Mouse (Mus musculus) CH12.LX (cell line): ENCODE measurements around the gene Armh2. TPM values are rescaled to one million over a fixed set of nuclear protein-coding genes. Genes with fewer than 3 reads are reported as not detected.

Source experiments
- DNase-seq: peaks from one replicate; pipeline ENCODE4 v3.0.0-alpha.2; 2013; ENCODE audit errors: extremely low read depth
- H3K27ac ChIP-seq: 2 replicates; pipeline ENCODE4 v1.5.1; 2012; ENCODE audit warnings: low read depth, mild to moderate bottlenecking, control low read depth, moderate library complexity; ENCODE audit not compliant: insufficient read depth
- H3K27me3 ChIP-seq: replicated peaks from 2 replicates; pipeline ENCODE3; 2012; ENCODE audit warnings: inconsistent platforms
- H3K36me3 ChIP-seq, 2 experiments: replicated peaks in 1 of 2; 2 replicates each; pipeline versions ENCODE3 to v1.6.1; 2012; ENCODE audit warnings: inconsistent platforms in 1 of 2, low read length in 1 of 2, mild to moderate bottlenecking in 1 of 2, mixed read lengths in 1 of 2, moderate library complexity in 1 of 2; ENCODE audit not compliant: control insufficient read depth in 1 of 2, insufficient read depth in 1 of 2
- H3K4me1 ChIP-seq, 2 experiments: 2 replicates each; pipeline ENCODE4 v1.6.1; 2012; ENCODE audit warnings: inconsistent platforms in 1 of 2, moderate library complexity in 1 of 2; ENCODE audit not compliant: insufficient read depth in 2 of 2, control insufficient read depth in 1 of 2
- H3K4me2 ChIP-seq: 2 replicates; pipeline ENCODE4 v1.6.1; 2012; ENCODE audit warnings: low read depth, mild to moderate bottlenecking, control low read depth; ENCODE audit not compliant: poor library complexity, insufficient read depth, severe bottlenecking
- H3K4me3 ChIP-seq, 3 experiments: fragments of 150-350 bp in 1 of 3; sonication (generic) in 1 of 3; replicated peaks in 1 of 3; 2 replicates each; pipeline versions ENCODE3 to v1.5.1; 2011 to 2012; ENCODE audit warnings: low read depth in 2 of 3, low read length in 2 of 3, mild to moderate bottlenecking in 2 of 3, moderate library complexity in 2 of 3, control low read depth in 1 of 3, improper control_type of control experiment in 1 of 3, inconsistent platforms in 1 of 3, mixed read lengths in 1 of 3; ENCODE audit not compliant: poor library complexity in 1 of 3
- H3K79me2 ChIP-seq: replicated peaks from 2 replicates; pipeline ENCODE4 v1.6.1; 2012; ENCODE audit warnings: mild to moderate bottlenecking, moderate library complexity; ENCODE audit not compliant: control insufficient read depth, poor library complexity, insufficient read depth, severe bottlenecking; ENCODE audit errors: extremely low read depth
- H3K9ac ChIP-seq: 2 replicates; pipeline ENCODE4 v1.6.1; 2012; ENCODE audit warnings: low read depth, mild to moderate bottlenecking, control low read depth, moderate library complexity; ENCODE audit not compliant: insufficient read depth
- H3K9me3 ChIP-seq: replicated peaks from 2 replicates; pipeline ENCODE3; 2012; ENCODE audit warnings: low read length, inconsistent platforms, mixed read lengths
- BHLHE40 ChIP-seq: IDR thresholded peaks from 2 replicates; pipeline ENCODE4 v1.6.1; 2011; ENCODE audit warnings: mild to moderate bottlenecking, low read depth, low read length, improper control_type of control experiment
- CHD1 ChIP-seq: IDR thresholded peaks from 2 replicates; pipeline ENCODE4 v1.6.1; 2012; ENCODE audit warnings: low read depth, low read length, improper control_type of control experiment, inconsistent platforms
- CHD2 ChIP-seq: IDR thresholded peaks from 2 replicates; pipeline ENCODE4 v1.6.1; 2011; ENCODE audit warnings: low read length, improper control_type of control experiment
- CTCF ChIP-seq, 2 experiments: IDR thresholded peaks in 1 of 2; conservative IDR thresholded peaks in 1 of 2; 2 replicates each; pipeline ENCODE4 v1.5.1; 2011 to 2012; ENCODE audit warnings: low read depth in 2 of 2, low read length in 2 of 2, improper control_type of control experiment in 1 of 2, inconsistent platforms in 1 of 2, mild to moderate bottlenecking in 1 of 2, moderate library complexity in 1 of 2
- E2F4 ChIP-seq: IDR thresholded peaks from 2 replicates; pipeline ENCODE4 v1.6.1; 2011; ENCODE audit warnings: low read depth, low read length, improper control_type of control experiment; ENCODE audit not compliant: insufficient replicate concordance
- ELF1 ChIP-seq: IDR thresholded peaks from 2 replicates; pipeline ENCODE4 v1.6.1; 2014; ENCODE audit warnings: low read depth, mild to moderate bottlenecking, inconsistent platforms, low read length, improper control_type of control experiment
- ETS1 ChIP-seq: conservative IDR thresholded peaks from 2 replicates; pipeline ENCODE4 v1.6.1; 2012; ENCODE audit warnings: low read depth, mild to moderate bottlenecking, inconsistent platforms, low read length, improper control_type of control experiment, moderate library complexity
- IRF4 ChIP-seq: IDR thresholded peaks from 2 replicates; pipeline ENCODE4 v1.6.1; 2014; ENCODE audit warnings: low read depth, mild to moderate bottlenecking, inconsistent platforms, low read length, improper control_type of control experiment
- JUND ChIP-seq: conservative IDR thresholded peaks from 2 replicates; pipeline ENCODE4 v1.6.1; 2011; ENCODE audit warnings: low read depth, low read length, improper control_type of control experiment
- MAFK ChIP-seq: IDR thresholded peaks from 2 replicates; pipeline ENCODE4 v1.6.1; 2011; ENCODE audit warnings: low read length, improper control_type of control experiment; ENCODE audit not compliant: insufficient replicate concordance
- MAX ChIP-seq: IDR thresholded peaks from 2 replicates; pipeline ENCODE4 v1.6.1; 2011; ENCODE audit warnings: low read length, improper control_type of control experiment
- MAZ ChIP-seq: IDR thresholded peaks from 2 replicates; pipeline ENCODE4 v1.6.1; 2012; ENCODE audit warnings: low read depth, mild to moderate bottlenecking, inconsistent platforms, low read length, improper control_type of control experiment, moderate library complexity
- MEF2A ChIP-seq: IDR thresholded peaks from 2 replicates; pipeline ENCODE4 v1.6.1; 2014; ENCODE audit warnings: low read depth, mild to moderate bottlenecking, inconsistent platforms, low read length, improper control_type of control experiment, borderline replicate concordance
- MXI1 ChIP-seq: IDR thresholded peaks from 2 replicates; pipeline ENCODE4 v1.6.1; 2011; ENCODE audit warnings: mild to moderate bottlenecking, low read depth, low read length, improper control_type of control experiment
- NELFE ChIP-seq: IDR thresholded peaks from 2 replicates; pipeline ENCODE4 v1.6.1; 2011; ENCODE audit warnings: low read depth, low read length, improper control_type of control experiment
- NRF1 ChIP-seq: IDR thresholded peaks from 2 replicates; pipeline ENCODE4 v1.6.1; 2014; ENCODE audit warnings: low read depth, mild to moderate bottlenecking, inconsistent platforms, low read length, improper control_type of control experiment, moderate library complexity
- POLR2A ChIP-seq: IDR thresholded peaks from 2 replicates; pipeline ENCODE4 v1.6.1; 2011; ENCODE audit warnings: low read depth, mild to moderate bottlenecking, improper control_type of control experiment, low read length
- POLR2AphosphoS2 ChIP-seq: IDR thresholded peaks from 2 replicates; pipeline ENCODE4 v1.6.1; 2011; ENCODE audit warnings: low read depth, low read length, improper control_type of control experiment
- RAD21 ChIP-seq: IDR thresholded peaks from 2 replicates; pipeline ENCODE4 v1.6.1; 2011; ENCODE audit warnings: low read depth, mild to moderate bottlenecking, low read length, improper control_type of control experiment, moderate library complexity
- RCOR1 ChIP-seq: conservative IDR thresholded peaks from 2 replicates; pipeline ENCODE4 v1.6.1; 2012; ENCODE audit warnings: low read depth, mild to moderate bottlenecking, inconsistent platforms, low read length, improper control_type of control experiment
- SMC3 ChIP-seq: IDR thresholded peaks from 2 replicates; pipeline ENCODE4 v1.6.1; 2011; ENCODE audit warnings: low read depth, low read length, improper control_type of control experiment
- TBP ChIP-seq: conservative IDR thresholded peaks from 2 replicates; pipeline ENCODE4 v1.6.1; 2011; ENCODE audit warnings: low read depth, low read length, improper control_type of control experiment
- USF1 ChIP-seq: IDR thresholded peaks from 2 replicates; pipeline ENCODE4 v1.6.1; 2014; ENCODE audit warnings: low read depth, mild to moderate bottlenecking, inconsistent platforms, low read length, improper control_type of control experiment
- ZMIZ1 ChIP-seq: IDR thresholded peaks from 2 replicates; pipeline ENCODE4 v1.6.1; 2012; ENCODE audit warnings: low read depth, mild to moderate bottlenecking, inconsistent platforms, low read length, improper control_type of control experiment
- dilution Hi-C: fragments of 300-500 bp; cut with MboI; formaldehyde crosslinking; loops from 2 replicates; pipeline ENCODE4 v1.14.3; 2020; ENCODE audit warnings: low sequenced_read_pairs; ENCODE audit not compliant: extremely low pct_unique_long_range_greater_than_20kb, extremely low pct_ligation_motif_present
- in situ Hi-C: fragments of 300-500 bp; cut with MboI; formaldehyde crosslinking; loops from 3 replicates; pipeline ENCODE4 v1.14.3; 2019; ENCODE audit warnings: low sequenced_read_pairs, low pct_ligation_motif_present, low pct_unique_long_range_greater_than_20kb, mixed read lengths
- polyA plus RNA-seq: library from polyadenylated mRNA; unstranded; fragments of >175 nt; gene quantifications from 2 replicates; pipeline ENCODE4 v1.2.1, GENCODE M21; 2012; ENCODE audit warnings: low read depth; ENCODE audit not compliant: insufficient read length
- total RNA-seq, 2 experiments: library from RNA; depleted of rRNA; stranded (reverse); fragments of 300-350 nt in 1 of 2; fragments of >200 nt in 1 of 2; gene quantifications; 2 replicates each; pipeline ENCODE4 v1.2.3; 2012 to 2014

Gene Armh2
- total and polyA plus RNA-seq, 3 experiments: not detected

DNA sequence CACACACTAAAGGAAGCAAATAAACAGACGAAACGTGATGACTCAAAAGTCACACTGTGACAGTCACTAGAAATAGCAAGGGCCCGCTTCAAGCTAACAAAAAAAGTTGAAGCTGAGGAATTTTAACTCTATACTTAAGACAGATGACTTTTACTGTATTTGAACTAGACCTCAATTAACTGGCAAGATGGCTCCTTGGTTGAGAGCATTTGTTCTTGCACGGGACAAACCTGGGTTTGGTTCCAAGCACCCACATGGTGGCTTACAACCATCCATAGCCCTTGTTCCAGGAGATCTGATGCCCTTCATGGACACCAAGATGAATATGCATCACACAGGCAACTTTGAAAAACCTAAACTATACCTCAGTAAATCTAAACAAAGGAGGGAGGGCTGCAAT lies 21.2 kb downstream of the Armh2 start:
- TF ChIP-seq CTCF (conservative IDR thresholded peaks at IDR 0.05 in 1 of 2, IDR thresholded peaks at IDR 0.05 in 1 of 2; ENCODE audit: low read depth in 2 of 2, low read length in 2 of 2) (no peak), CHD1 (0 out of 2 replicates have a peak, but pooled peaks have one; percentile 68), NELFE (no peak), CHD2 (no peak), MEF2A (0 out of 2 replicates have a peak, but pooled peaks have one; percentile 21), IRF4 (no peak), MAZ (0 out of 2 replicates have a peak, but pooled peaks have one; percentile 28), USF1 (no peak), RCOR1 (no peak), POLR2AphosphoS2 (no peak), MAFK (no peak), MXI1 (no peak), NRF1 (0 out of 2 replicates have a peak, but pooled peaks have one; percentile 32), RAD21 (no peak), BHLHE40 (peak; percentile 53; the same call in 1 of the 2 replicates), MAX (no peak; the same call in 1 of the 2 replicates), SMC3 (no peak), ELF1 (no peak), TBP (no peak), ETS1 (no peak), JUND (no peak), ZMIZ1 (0 out of 2 replicates have a peak, but pooled peaks have one; percentile 23), E2F4 (no peak), POLR2A (no peak)
- no peak for DNase-seq

More for the DNA sequence above, 21.2 kb downstream of the Armh2 start:
- peaks cover 7 to 30% of the 10 kb centered on the region in 2 experiments for H3K4me1 ChIP-seq
- H3K79me2 ChIP-seq: peaks cover 35% of the 10 kb centered on the region
- dilution Hi-C loops: no loop called here
- H3K9me3 ChIP-seq: no peaks in the 10 kb centered on the region
- peaks cover 16 to 27% of the 10 kb centered on the region in 2 experiments for H3K36me3 ChIP-seq
- H3K27me3 ChIP-seq: no peaks in the 10 kb centered on the region
- in situ Hi-C loops: no loop called here
- H3K4me2 ChIP-seq: peak overlapping the region; percentile 69
- no peak overlapping the region for H3K27ac ChIP-seq
- peak overlapping the region; percentile 74 to 97 (median 93) for H3K4me3 ChIP-seq
- H3K9ac ChIP-seq: peak overlapping the region; percentile 34
